Mouse (Mus musculus): ENCODE measurements at regions not wholly inside any gene's neighbourhood (a gene's known extent, or its start where the extent isn't known, plus 50 kb on each side); places are given as distances from the start of the nearest gene placed in this dataset.

DNA sequence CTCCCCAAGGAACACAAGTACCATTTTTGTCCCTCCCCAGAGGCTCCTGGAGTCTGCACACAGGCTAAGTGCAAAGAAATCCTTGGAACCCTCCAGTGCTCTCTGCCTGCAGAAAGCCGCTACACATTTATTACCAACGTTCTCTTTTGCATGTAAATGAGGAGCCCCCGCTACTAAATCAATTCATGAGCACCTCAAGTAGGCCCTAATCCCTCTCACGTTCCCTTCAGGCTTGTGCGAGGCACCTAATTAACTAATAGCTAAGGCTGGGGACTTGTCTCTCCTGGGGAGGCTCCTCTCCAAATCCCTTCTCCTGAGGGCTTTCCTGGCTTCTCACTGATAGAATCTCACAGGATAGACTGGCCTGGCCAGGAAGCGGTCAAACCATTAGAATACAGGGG, 568.6 kb upstream of the Adam5 start:
- no peak for DNase-seq (ENCODE audit: low read depth, low spot score)

DNA sequence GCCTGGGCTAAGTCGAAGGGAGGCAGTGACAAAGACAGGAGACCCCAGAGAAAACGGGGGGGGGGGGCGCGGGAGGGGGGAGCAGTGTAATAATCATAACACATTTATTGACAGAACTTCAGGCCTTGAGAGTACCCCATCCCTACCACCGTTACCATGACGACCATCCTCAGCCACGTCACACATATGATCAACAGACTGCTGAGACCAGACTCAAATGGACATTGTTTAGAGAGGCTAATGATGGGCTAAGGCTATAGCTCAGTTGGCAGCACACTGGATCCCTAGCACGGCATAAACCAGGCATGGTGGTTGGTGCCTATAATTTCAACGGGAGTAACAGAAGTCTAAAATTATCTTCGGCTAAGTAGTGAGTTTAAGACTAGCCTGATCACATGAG, 565.8 kb upstream of the Adam5 start:
- DNase-seq (ENCODE audit: low read depth, low spot score): no peak

DNA sequence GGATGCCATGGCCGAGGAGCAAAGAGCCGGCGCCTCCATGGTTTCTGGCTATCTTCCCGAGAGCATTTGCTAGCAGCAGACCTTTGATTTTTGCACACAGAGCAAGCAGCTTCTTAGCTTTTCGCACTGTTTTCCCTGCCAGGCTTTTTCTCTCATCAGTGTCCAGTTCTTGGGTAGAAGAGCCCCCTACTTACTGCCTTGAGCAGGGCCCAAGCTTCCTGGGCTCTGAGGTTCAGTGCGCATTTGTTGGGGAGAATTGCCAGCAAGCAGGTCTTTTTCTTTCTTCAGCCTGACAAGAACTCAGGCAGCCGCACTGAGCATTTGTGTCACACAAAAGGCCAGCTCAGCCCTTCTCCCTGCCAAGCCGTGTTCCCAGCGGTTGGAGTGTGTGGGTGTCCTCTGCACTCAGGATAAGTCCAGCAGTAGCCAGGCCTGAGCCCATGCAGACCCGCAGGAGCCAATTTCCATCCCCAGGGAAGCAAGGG, 565.2 kb upstream of the Adam5 start:
- DNase-seq (ENCODE audit: low read depth, low spot score): peak; percentile 27

DNA sequence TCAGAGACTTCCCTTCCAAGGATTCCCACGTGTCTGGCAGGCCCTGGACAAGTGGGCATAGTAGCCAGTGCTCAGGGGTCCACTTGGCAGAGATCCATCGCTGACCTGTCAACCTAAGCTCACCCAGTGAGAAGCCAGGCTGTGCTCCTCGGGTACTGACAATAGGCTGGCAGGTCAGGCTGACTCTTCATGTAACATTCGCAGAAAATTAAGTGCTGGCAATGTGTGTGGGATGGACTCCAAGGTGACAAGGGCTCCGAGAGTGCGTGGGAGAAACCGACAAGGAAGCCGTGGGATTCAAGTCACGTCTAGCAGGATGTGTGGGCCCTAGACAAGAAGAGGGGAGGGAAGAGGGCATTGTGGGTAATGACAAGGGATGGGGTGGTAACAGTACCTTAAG, 564.6 kb upstream of the Adam5 start:
- no peak for DNase-seq (ENCODE audit: low read depth, low spot score)

DNA sequence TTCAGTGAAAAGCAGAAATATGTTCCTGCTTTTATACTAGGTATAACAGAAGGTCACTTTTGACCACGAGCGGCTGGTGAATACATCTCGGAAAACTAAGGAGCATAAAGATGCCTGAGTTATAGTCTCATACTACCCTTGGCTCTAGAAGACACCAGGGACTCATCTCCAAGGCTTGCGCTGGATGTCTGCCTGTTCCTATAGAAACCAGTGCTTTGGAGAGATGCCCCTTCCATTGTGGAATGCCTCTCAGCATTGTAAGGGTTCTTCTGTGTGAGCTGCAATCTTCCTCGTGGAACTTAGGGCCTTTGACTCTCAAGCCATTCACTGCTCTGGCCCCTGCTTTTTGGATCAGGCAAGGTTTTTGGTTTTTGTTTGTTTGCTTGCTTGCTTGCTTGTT, 561.0 kb upstream of the Adam5 start:
- no peak for DNase-seq (ENCODE audit: low read depth, low spot score)

DNA sequence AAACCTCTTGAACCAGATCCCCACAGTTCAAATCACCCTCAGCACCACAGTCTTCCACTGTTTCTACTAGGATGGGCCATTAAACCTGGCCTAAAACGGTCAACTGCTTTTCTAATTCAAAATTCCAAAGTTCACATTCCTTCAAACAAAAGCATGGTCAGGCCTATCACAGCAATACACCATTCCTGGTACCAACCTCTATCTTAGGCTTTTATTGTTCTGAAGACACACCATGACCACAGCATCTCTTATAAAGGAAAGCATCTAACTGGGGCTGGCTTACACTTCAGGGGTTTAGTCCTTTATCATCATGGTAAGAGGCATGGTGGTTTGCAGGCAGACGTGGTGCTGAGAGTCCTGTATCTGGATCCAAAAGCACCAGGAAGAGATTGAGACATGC, 560.4 kb upstream of the Adam5 start:
- DNase-seq (ENCODE audit: low read depth, low spot score): no peak

DNA sequence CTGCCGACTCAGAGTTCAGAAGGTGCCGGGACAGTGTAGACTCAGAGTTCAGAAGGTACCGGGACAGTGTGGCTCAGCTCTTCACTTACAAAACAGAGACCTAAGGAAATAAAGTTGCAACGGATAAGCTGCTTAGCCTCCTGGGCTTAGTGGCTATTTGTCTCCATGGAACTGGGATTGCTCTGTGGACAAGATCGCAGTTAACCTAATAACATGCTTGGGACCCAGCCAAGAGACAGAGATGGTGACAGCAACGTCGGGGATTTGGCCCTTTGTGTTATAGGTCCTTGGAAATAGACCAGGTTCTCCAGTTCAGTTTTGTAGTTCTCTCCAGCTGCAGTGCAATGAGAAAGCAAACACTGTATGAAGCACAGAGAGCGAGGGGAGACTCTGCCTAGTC, 549.1 kb upstream of the Adam5 start:
- peak; percentile 31 for DNase-seq (ENCODE audit: low read depth, low spot score)

DNA sequence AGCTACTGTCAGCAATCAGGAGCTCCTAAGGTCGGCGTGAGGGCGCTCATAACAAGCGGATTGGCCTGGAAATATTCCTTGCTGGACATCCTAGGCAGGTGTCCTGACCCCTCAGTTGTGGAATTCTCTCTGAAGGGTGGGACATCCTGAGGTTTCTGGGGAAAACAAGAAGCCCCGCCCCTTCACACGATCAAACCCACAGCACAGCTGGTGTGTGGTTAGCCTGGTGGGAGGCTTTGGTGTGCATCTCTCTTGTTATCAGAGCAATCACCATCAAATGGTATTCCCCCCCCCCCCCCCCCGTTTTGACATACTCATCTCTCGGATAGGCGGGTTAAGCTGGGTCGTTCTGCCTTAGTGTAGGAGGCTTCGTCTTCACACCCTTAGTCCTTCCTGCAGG, 546.8 kb upstream of the Adam5 start:
- no peak for DNase-seq (ENCODE audit: low read depth, low spot score)

DNA sequence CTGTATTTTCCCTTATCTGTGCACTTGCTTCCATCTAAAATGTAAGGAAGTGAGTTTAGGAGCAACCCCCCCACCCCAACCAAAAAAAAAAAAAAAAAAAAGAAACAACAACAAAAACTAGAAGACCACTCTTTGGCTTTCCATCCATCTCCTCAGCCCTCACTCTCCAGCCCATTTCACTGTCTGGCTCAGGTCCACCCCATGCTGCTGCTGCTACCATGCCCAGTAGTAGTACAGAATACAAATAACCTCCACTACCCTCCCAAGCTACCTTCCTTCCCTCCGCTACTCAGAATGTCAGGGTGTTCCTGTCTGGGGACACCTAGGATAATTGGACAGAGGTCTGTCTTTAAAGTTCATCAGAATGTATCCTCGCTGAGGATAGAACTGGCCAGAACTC, 545.2 kb upstream of the Adam5 start:
- DNase-seq (ENCODE audit: low read depth, low spot score): no peak

DNA sequence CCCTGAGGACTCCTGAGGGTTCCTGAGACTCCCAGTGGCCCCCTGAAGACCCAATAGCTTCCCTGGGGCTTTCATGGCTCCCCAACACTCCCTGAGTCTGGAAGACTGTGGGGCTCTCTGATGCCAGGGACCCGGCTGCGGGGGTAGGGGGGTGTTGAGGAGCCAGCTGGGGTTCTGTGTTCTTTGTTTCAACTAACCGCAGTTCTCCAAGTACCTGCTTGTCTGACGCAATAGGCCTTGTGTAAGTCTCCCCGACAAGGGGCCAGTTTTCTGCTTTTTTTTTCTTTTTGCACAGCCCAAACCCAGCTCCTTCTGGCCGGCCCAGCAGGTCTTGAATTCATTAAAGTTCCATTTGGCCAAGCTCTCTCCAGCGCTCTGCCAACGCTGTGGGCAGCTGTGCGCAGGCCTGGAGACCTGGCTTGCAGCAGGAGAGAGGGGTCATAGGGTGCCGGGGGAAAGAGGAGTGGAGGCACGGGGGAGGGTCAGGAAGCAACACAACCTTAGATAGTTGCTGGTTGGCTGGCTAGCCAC, 544.5 kb upstream of the Adam5 start:
- peak; percentile 63 for DNase-seq (ENCODE audit: low read depth, low spot score)

DNA sequence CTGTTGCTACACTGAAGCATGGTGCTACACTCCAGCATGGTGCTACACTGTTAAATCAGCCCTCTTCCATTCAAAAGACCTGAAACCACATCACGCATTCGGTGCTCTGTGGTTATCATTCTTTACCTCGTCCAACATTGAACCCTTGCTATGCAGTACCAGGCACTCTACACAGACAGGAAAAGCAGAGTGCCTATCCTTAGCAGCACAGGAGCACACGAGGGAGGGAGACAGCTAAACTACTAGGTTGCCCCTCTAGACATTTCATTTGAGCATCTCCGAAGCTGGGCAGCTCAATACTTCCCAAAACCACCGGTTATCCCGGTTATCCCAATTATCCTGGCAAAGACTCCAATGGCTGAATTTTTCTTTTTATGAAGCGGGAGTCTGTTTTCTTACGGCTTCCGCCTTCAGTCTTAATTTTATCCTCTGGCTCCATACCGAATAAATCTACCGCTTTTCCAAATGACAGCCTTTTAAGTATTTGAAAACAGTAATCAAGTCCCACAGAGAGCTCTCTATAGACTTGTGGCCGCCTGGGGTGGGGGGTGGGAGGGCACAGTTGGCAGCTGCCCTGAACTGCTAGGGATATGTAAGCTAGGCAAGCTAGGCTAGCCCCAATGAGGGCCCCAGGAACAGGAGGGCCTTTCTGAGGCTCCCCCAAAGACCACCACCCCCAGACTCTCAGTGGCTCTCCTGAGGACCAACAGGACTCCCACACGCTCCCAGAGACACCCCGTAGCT, 543.8 kb upstream of the Adam5 start:
- no peak for DNase-seq (ENCODE audit: low read depth, low spot score)

DNA sequence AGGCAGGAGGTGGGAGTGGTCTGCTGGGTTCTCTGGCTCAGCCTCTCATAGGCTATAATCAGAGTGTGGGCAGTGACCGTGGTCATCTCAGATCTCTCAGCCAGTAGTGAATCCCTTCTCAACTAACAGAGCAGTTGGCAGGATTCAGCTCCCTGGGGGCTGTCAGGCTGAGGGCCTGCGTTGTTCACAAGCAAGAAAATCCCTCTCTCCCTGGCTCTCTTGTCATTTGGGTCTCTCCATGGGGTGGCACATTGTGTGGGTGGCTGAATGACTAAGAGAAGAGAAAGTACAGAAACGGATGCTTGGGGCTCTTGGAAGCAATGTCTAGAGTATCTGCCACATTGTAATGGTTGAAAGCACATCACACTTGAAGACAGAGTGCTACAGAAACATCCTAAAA, 542.0 kb upstream of the Adam5 start:
- DNase-seq (ENCODE audit: low read depth, low spot score): peak; percentile 47

DNA sequence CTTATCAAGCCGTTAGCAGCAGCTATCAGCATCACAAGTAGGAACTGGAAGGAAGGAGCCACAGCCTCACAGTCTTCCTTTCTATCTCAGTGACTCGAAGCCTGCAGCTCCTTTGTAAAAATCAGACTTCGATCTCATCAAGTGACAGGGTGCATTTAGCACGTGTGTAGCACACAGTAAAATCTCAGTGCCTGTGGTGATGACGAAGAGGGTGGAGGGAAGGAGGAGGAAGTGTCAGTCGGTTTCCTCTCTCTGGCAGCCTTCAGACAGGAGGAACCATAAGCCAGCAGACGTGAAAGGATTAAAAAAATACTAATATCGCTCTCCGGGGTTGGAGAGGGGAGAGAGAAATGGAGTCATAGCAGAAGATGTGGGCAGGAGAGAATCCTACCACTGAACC, 538.5 kb upstream of the Adam5 start:
- DNase-seq (ENCODE audit: low read depth, low spot score): no peak

DNA sequence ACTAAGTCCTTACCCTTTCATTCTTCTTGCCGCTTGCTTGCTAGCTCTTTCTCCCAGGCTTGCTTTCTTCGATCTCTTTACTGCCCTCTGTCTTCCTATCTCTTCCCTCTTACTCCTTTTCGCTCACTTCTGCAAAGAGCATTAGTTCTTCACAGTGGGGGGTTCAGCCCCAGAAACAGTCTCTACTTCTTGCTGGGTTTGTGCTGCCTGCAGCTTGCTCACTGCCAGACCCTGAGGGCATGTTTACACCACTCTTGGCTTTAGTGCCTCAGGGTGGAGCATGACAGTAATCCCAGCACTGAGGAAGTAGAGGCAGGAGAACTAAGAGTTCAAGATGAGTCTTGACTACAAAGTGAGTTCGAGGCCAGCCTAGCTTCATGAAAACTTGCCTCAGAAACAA, 538.0 kb upstream of the Adam5 start:
- no peak for DNase-seq (ENCODE audit: low read depth, low spot score)

DNA sequence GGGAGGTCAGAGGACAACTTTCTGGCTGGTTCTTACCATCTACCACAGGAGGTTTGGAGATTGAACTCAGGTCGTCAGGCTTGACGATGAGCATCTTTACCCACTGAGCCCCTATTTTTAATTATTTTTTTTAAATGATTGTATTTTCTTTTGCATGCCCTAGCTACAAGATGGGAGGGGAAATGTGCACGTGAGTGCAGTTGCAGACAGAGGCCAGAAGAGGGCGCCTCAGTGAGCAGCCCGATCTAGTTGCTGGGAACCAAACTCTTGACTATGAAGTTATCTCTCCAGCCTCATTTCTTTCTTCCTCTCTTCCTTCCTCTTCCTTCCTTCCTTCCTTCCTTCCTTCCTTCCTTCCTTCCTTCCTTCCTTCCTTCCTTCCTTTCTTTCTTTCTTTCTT, 537.3 kb upstream of the Adam5 start:
- no peak for DNase-seq (ENCODE audit: low read depth, low spot score)

DNA sequence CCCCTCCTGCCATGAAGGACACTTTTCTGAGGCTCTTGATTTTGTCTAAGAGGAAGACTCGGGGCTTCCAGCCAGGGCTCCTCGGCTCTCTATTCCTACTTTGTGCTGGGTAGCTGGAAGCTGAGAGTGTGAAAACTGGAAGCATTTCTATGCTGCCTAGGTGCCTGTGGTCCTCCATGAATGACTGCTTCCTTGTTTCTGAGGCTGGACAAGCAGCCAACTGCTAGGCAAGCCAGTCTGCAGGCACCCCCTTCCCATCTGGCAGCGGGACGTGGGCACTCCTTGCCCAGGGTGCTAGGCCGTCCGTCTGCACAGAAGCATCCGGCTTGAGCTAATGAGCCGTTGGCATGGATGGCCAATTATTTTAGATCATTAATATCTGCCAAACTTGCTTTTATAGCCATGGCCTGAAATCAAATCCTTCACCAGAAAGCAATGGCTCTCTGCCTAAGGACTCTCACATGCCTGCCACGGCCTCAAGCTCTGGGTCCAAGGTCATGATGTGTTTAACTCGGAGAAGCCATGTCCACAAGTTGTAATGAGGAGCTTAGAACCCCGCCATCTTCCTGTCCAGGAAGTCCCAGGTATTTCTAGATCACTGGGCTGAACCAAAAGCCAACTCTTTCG, 534.5 kb upstream of the Adam5 start:
- no peak for DNase-seq (ENCODE audit: low read depth, low spot score)

DNA sequence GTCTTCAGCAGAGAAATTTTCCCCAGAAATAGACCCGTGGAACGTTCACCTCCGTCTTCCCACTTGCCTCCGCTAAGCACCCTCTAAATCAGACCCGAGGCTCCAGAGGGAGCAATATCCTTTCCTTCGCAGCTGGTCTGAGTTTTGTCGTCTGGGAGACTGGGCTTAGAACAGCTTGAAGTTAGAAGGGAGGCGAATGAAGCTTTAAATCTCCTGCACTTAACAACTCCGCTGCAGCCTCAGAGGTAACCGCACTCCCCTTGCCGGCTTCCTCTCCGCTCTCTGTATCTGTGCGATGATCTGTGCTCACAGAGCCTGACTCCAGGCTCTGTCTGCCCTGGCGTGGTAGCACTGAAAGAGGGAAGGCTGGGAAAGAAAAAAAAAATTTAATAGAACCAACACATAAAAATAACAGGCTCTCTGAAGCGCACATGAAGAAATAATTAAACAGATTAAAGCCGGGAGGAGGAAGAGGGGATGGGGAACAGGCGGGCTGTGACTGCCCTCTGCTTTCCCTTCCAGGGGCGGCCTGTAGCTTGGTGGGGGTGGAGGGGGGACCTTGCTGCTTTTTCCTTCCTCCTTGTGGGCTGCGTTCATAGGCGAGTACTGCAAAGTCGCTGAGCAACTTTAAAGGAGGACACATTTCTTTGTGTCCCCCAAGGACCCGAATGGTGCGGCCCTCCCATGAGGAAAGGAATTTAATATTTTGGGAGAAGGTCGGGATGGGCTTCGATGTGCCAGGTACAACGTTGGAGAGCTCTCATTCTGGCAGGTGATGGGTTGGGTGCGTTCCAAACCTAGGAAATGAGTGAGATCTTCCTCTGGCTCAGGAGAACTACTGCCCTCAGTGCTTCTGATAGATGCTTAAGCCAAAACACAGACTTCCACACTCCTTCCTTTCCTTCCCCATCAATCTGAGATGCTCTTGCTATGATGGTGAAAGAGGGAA, 529.9 kb upstream of the Adam5 start:
- DNase-seq (ENCODE audit: low read depth, low spot score): no peak

DNA sequence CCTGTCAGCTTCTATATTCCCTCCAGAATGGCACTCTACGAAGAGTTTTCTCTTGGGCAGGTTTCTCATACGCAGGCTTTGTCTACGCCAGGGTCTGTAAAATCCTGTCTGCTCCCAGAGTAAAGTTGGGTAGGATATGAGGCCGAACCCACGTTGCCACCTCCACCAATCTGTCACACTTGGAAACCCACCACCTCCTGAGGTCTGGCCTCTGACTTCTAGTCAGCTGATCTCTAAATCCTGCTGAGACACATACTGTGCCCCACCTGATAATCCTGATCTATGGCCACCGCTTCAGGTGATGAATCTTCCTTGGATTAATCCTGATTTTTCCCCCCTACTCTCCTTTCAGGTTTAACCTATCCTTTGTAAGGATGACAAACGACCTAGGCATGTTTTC, 529.2 kb upstream of the Adam5 start:
- no peak for DNase-seq (ENCODE audit: low read depth, low spot score)

DNA sequence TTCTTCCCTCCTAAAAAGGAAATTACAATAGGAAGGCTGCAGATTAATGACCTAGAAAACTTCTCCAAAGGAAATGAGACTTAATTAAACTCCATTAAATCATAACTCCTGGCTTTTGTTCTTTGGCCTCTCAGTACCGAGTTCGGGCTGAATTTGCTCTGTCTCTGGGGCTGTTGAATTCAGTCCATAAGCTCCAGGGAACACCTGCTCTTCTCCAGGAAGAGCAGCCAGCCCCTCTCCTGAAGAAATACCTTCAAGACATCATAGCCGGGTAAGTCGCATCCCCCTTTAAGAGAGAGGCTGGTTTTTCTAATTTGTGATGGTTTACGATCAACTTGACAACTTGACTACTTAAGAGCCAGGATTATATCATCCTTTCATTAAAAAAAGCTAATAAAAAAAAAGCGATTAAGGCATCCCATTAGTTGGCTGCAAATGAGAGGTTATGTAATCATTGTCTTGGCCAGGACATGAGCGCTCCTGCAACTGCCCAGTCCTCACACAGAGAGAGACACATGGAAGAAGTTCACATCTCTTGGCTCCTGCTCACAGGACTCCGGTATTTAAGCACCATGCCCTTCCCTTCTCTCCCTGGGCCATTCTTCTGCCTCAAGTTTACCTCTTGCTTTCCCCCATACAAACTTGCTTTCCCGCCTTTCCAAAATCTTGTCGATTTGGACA, 524.0 kb upstream of the Adam5 start:
- DNase-seq (ENCODE audit: low read depth, low spot score): peak; percentile 67

DNA sequence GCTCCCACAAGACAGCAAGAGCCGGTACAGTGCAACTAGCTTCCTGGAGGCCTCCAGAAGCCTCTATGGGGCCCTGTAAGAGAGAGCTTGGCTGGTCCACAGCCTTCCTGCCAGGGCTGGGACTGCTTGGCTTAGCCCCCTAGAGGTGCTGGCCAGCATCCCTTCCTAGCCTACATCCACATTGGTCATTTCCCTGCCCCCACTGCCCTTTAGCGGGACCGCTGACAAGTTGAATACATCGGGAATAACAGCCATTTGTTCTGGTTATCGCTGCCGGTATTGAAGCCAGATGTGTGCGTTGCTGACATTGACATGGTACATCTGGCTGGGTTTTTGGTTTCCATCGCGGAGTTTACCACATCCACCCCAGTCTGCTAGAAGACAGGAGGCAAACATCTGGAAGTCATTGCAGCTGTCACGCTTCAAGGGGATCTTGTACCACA, 519.0 kb upstream of the Adam5 start:
- DNase-seq (ENCODE audit: low read depth, low spot score): no peak

DNA sequence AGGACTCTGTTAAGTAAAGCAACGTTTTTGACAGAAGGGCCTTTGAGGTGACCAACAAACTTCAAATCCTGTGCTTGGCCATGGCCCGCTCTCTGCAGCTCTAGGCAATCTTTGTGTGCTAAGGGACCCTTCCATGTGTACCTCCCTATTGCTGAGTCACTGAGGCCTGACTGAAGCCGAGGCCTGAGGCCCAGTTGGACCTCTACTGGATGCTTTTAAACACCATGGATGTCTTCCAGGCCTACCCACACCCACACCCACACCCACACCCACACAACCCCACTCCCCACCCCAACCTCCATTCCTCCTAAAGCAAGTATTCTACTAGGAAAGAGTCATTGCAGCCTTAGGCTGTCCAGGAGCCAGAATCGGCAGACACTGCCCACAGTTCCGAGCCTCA, 518.3 kb upstream of the Adam5 start:
- no peak for DNase-seq (ENCODE audit: low read depth, low spot score)

DNA sequence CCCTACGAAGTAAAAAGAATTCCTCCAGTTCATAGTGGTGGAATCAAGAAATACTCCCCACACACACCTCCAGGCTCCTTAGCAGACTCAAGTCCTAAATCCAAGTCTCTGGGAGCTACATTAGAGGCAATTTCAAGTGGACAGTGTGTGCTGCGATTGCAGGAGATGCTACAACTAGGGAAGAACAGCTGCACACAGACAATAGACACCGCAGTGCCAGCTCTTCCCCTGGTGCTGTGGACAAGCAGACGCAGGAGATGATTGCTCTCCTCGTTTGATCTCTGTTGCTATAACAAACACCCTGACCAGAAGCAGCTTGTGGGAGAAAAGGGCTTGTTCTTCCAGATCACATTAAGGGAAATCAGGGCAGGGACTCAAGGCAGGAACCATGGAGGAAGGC, 517.1 kb upstream of the Adam5 start:
- DNase-seq (ENCODE audit: low read depth, low spot score): no peak
